Mouse (Mus musculus) macrophage (primary cell): ENCODE measurements around the gene Akap9. TPM values are rescaled to one million over a fixed set of nuclear protein-coding genes. Genes with fewer than 3 reads are reported as not detected.
"Not testable (repeated sequence)": the region's sequence is repeated elsewhere in the genome, so short reads cannot be mapped to it uniquely, and the experiment has no call there.

Experiments used
- H3K27ac ChIP-seq: fragments of 350-480 bp; formaldehyde crosslinking; 2 replicates; pipeline ENCODE4 v1.9.0; 2021
- H3K36me3 ChIP-seq: fragments of 350-480 bp; formaldehyde crosslinking; 2 replicates; pipeline ENCODE4 v1.9.0; 2021; ENCODE audit errors: inconsistent target
- H3K4me3 ChIP-seq: fragments of 350-480 bp; formaldehyde crosslinking; 2 replicates; pipeline ENCODE4 v1.9.0; 2021; ENCODE audit errors: inconsistent target
- H3K79me2 ChIP-seq: fragments of 350-480 bp; formaldehyde crosslinking; 2 replicates; pipeline ENCODE4 v1.9.0; 2021; ENCODE audit errors: inconsistent target
- WGBS: methylation state at CpG from one replicate; pipeline ENCODE4 v1.1.7; 2026; ENCODE audit warnings: inconsistent platforms; ENCODE audit not compliant: missing documents; 5-methylcytosine and 5-hydroxymethylcytosine counted together
- polyA plus RNA-seq: library from polyadenylated mRNA; stranded (reverse); fragments of 250-400 nt; gene quantifications from 3 replicates; pipeline ENCODE4 v1.2.4, GENCODE M21; 2018; ENCODE audit warnings: inconsistent platforms

Gene Akap9
- polyA plus RNA-seq, 1 experiment from 2014 or later = 22.6 TPM

DNA sequence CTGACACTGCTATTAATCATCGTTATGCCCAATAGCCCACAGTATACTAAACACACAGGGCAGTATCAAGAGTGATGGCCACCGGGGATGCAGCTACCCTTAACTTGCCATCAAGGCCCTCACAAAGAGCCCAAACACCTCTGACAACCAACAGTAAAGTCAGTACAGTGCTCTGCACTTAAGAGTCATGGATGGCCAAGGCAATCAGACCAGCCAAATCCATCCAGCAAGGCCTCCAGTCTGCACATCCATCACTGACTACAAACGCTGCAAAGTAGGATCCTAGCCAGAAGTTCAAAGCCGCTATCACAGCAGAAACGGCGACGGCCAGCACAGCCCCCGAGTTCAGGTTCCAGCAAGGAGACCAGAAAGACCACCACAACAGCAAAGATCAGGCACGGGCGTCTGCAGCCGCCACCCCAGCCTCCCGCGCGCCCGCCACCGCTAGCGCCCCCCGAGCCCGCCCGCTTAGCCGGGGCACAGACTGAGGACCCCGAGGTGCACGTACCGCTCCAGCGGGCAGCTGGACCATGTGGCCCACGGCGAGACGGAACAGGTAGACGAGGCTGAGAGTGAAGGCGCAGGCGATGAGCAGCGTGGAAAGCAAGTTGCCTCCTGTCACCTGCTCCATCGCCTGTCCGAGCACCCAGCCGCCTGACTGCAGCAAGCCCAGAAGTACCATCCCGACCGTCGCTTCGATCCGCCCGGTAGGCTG, 175.9 kb downstream of the Akap9 start:
- WGBS = 2% methylated on average over 41 of the region's 41 CpGs

DNA sequence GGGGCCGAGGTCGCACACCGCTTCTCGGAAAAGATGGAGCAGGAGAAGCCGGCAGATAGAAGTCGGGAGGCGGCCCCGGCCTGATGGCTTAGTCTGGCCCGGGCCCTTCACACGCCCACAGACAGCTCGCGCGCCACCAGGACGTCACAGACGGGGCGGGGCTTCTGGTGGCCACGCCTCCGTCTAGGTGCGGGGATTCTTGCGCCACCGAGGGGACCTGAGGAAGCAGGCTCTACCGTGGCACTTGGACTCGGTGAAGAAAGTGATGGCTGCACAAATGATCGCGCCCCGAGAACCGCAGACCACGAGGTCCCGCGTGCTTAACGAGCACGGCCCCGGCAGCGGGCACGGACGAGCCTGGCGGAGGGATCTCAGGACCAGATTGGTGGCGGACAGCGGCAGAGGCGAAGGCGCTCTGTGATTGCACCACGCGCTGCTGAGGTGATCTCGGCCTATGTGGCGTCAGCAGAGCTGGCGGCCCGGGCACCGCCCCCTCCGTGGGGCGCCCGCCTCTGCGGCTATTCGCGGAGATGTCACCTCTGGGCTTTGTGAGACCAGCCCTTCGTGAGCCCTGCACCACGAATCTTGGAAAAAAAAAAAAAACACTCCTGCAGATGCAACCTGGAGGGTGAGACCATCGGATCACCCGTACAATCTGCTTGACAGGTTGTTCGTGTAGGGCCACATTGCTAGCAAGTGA, 176.6 kb downstream of the Akap9 start, which contains the start of gene Cyp51:
Gene Cyp51, minus strand, starts transcription at position 406 of the 700 bp plus-strand sequence.
- WGBS = 1% methylated on average over 59 of the region's 59 CpGs
- peak within 1 kb of the TSS; percentile 82 for H3K27ac ChIP-seq
- H3K79me2 ChIP-seq = peaks cover 16% of the 10 kb centered on the region
- peaks cover 6% of the 10 kb centered on the region; the same call in 1 of the 2 replicates for H3K36me3 ChIP-seq
- peak within 1 kb of the TSS; percentile 84 for H3K4me3 ChIP-seq

More for the DNA sequence above, 175.9 kb downstream of the Akap9 start:
- Histone ChIP-seq H3K79me2 (peaks cover 16% of the 10 kb centered on the region), H3K4me3 (peak overlapping the region; percentile 84), H3K27ac (peak overlapping the region; percentile 82), H3K36me3 (peaks cover 10% of the 10 kb centered on the region; the same call in 1 of the 2 replicates)

DNA sequence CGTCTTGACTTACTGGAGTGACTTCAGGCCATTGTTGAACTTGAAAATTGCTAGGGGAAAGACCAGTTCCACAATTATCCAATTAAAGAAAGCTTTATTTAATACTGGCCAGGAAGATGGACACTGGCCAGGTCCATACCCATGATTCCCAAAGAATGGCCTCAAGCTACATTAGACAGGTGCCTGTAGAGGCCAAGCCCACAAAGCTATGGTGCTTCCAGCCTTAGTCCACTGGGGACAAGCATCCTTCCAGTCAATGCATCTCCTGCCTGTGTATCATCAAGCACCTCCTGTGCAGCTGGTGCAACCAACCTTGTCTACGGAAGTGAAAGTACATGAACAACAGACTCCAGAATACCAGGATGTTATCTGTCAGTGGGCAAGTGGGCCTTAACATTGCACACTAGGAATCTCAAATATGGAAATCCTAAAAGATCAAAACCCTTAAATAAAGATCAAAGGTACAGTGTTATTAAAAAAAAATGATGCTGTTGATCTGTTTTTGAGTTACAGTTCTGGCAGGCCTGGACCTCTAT, 177.9 kb downstream of the Akap9 start:
- no peaks in the 10 kb centered on the region for H3K36me3 ChIP-seq
- H3K4me3 ChIP-seq = no peak overlapping the region
- 100% methylated on average over 2 of the region's 2 CpGs for WGBS

DNA sequence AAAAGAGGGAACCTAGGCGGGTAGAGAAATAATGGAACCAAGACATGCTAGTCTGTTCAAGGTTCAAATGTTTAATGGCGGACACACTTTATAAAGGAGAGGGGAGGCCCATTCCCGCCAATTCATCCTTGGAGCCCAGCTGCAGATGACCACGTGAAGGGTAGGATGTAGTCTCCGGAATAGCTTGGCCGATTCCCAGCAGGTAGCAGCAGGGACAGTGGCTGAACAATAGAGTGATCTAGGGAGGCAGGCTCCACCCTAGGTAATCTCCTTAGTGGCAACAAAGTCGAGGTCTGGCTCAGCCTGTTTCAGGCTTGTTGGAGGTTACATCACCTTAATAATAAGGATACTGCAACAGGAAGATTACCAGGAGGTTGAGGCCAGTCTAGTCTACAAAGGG, 179.2 kb downstream of the Akap9 start:
- H3K4me3 ChIP-seq, H3K27ac ChIP-seq, H3K36me3 ChIP-seq: not testable (repeated sequence)
- WGBS = 85% methylated on average over 7 of the region's 7 CpGs
- peaks cover 16% of the 10 kb centered on the region for H3K79me2 ChIP-seq

More for the DNA sequence above, 177.9 kb downstream of the Akap9 start:
- Histone ChIP-seq H3K27ac (no peak overlapping the region), H3K79me2 (peaks cover 16% of the 10 kb centered on the region)

DNA sequence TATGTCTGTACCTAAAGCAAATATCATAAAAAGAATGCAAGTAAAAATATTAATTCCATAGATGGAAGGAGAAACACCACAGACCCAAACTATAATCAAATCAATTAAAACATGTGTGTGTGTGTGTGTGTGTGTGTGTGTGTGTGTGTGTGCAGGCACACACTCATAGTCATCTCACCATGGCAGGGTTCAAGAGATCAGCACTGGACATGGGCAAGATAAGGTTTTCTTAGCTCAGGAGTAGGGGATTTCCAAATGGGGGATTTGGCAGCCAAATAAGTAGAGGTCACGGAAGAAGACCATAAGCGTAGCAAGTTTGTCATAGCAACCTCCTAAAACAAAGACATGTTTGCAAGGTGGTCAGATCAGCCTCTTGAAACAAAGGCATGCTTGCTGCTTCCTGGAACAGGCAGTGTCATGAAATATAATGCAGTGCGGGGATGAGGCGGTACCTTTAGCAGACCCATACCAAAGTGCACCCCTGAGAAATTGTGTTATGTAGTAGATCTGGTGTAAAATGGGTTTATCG, 184.8 kb downstream of the Akap9 start:
- no peaks in the 10 kb centered on the region for H3K79me2 ChIP-seq
- H3K4me3 ChIP-seq = no peak overlapping the region
- WGBS = 95% methylated on average over 5 of the region's 5 CpGs
- H3K27ac ChIP-seq = no peak overlapping the region
- no peaks in the 10 kb centered on the region for H3K36me3 ChIP-seq

Other genes with a start within 250 kb of the Akap9 start
- gene Ankib1, start 125.1 kb upstream of the Akap9 start, polyA plus RNA-seq = 17.7 to 21.4 TPM (median 18.4 TPM) in 3 replicates
- 11.6 to 22.2 TPM (median 16.3 TPM) in 3 replicates for gene Krit1, start 124.9 kb upstream of the Akap9 start, polyA plus RNA-seq
- gene Lrrd1, start 82.9 kb upstream of the Akap9 start, polyA plus RNA-seq = not detected in 3 replicates
- gene Mterf1a, start 34.1 kb upstream of the Akap9 start, polyA plus RNA-seq = 3.6 to 6.6 TPM (median 5.8 TPM) in 3 replicates
- gene Cyp51, start 176.7 kb downstream of the Akap9 start, polyA plus RNA-seq = 25.1 to 59.8 TPM (median 34.3 TPM) in 3 replicates